Mouse (Mus musculus) liver, adult 2 months (tissue): Measurements from ENCODE around the gene Gal3st2c.
"Not testable (repeated sequence)": the region's sequence is repeated elsewhere in the genome, so short reads cannot be mapped to it uniquely, and the experiment has no call there.

Experiments
- CTCF ChIP-seq: fragments of 200-500 bp; IDR thresholded peaks from 2 replicates; pipeline ENCODE4 v1.5.1; 2011; ENCODE audit warnings: low read depth, low read length, control low read depth
- POLR2A ChIP-seq: fragments of 200-500 bp; IDR thresholded peaks from 2 replicates; pipeline ENCODE4 v1.6.1; 2011; ENCODE audit warnings: low read length, control low read depth; ENCODE audit not compliant: insufficient read depth; ENCODE audit errors: extremely low read depth

GRCm38 (mm10) chr1:94058281-94058680, 68.0 kb downstream of the Gal3st2c start:
- not testable (repeated sequence) for TF ChIP-seq CTCF, POLR2A
